Mouse (Mus musculus) embryonic facial prominence, embryonic 10.5 days (tissue): ENCODE measurements around the gene Hao1. TPM values are rescaled to one million over a fixed set of nuclear protein-coding genes. Genes with fewer than 3 reads are reported as not detected.
A peak's percentile ranks its signal among the peaks of the same experiment; 100 is the strongest.

ENCODE experiments used
- DNase-seq: peaks from one replicate; pipeline ENCODE4 v3.0.0-alpha.2; 2017; ENCODE audit warnings: low spot score
- H3K27ac ChIP-seq: fragments of 300-500 bp; sonication (generic); replicated peaks from 2 replicates; pipeline ENCODE4 v1.5.1; 2016; ENCODE audit warnings: mild to moderate bottlenecking
- H3K27me3 ChIP-seq: fragments of 300-500 bp; sonication (generic); replicated peaks from 2 replicates; pipeline ENCODE4 v1.6.1; 2016; ENCODE audit warnings: low read depth, mild to moderate bottlenecking; ENCODE audit not compliant: poor library complexity, severe bottlenecking
- H3K36me3 ChIP-seq: fragments of 300-500 bp; sonication (generic); replicated peaks from 2 replicates; pipeline ENCODE4 v1.6.1; 2016; ENCODE audit warnings: mild to moderate bottlenecking, moderate library complexity
- H3K4me1 ChIP-seq: fragments of 300-500 bp; sonication (generic); 2 replicates; pipeline ENCODE4 v1.6.1; 2016
- H3K4me3 ChIP-seq: fragments of 300-500 bp; sonication (generic); 2 replicates; pipeline ENCODE4 v1.5.1; 2016; ENCODE audit warnings: mild to moderate bottlenecking, moderate library complexity
- H3K9me3 ChIP-seq: fragments of 300-500 bp; sonication (generic); 2 replicates; pipeline ENCODE4 v1.6.1; 2016; ENCODE audit warnings: mild to moderate bottlenecking
- whole genome bisulfite sequencing: fragments of 180-500 bp; shearing (Covaris S2); methylation state at CpG from one replicate; pipeline ENCODE4 v1.1.7; 2016; 5-methylcytosine and 5-hydroxymethylcytosine counted together
- polyA plus RNA-seq: library from polyadenylated mRNA; unstranded; fragments of >200 nt; fragmentation: Nextera tagmentation; extraction: Ambion mirVana; gene quantifications from 2 replicates; pipeline ENCODE4 v1.2.1, GENCODE M21; 2016

Gene Hao1
- not detected in 2 replicates for polyA plus RNA-seq

- 88% methylated on average over 8 of the region's 8 CpGs for WGBS
- H3K27ac ChIP-seq = no peak within 1 kb of the TSS
- DNase-seq = no peak
Measured at GRCm38 (mm10) chr2:134554221-134554727, at the start of gene Hao1. TSS of gene Hao1 (minus strand) at chr2:134554368.

GRCm38 (mm10) chr2:134591081-134591694, 37.0 kb upstream of the Hao1 start:
- no peaks in the 10 kb centered on the region for H3K4me1 ChIP-seq
- H3K4me3 ChIP-seq = no peak overlapping the region
- no peak overlapping the region for H3K27ac ChIP-seq
- no peaks in the 10 kb centered on the region for H3K27me3 ChIP-seq
- no peaks in the 10 kb centered on the region; the same call in 1 of the 2 replicates for H3K36me3 ChIP-seq
- H3K9me3 ChIP-seq = 0 out of 2 replicates have a peak, but pooled peaks cover 2% of the 10 kb centered on the region
- WGBS = 89% methylated on average over 6 of the region's 6 CpGs
- DNase-seq = no peak

More at GRCm38 (mm10) chr2:134554221-134554727, at the start of gene Hao1:
- Histone ChIP-seq H3K27me3 (no peaks in the 10 kb centered on the region), H3K4me3 (no peak within 1 kb of the TSS), H3K4me1 (no peaks in the 10 kb centered on the region), H3K36me3 (no peaks in the 10 kb centered on the region), H3K9me3 (no peaks in the 10 kb centered on the region)

- no peak overlapping the region for H3K27ac ChIP-seq
- no peaks in the 10 kb centered on the region for H3K36me3 ChIP-seq
- 78% methylated on average over 4 of the region's 4 CpGs for WGBS
- H3K9me3 ChIP-seq = 0 out of 2 replicates have a peak, but pooled peaks cover under 1% of the 10 kb centered on the region
- no peak overlapping the region for H3K4me3 ChIP-seq
- H3K4me1 ChIP-seq = no peaks in the 10 kb centered on the region
- no peak for DNase-seq
- H3K27me3 ChIP-seq = no peaks in the 10 kb centered on the region
Measured at GRCm38 (mm10) chr2:134585243-134585642, 31.1 kb upstream of the Hao1 start.

- Histone ChIP-seq H3K27me3 (no peaks in the 10 kb centered on the region), H3K27ac (no peak overlapping the region), H3K9me3 (peaks cover 12% of the 10 kb centered on the region; the same call in 1 of the 2 replicates), H3K4me3 (no peak overlapping the region), H3K36me3 (no peaks in the 10 kb centered on the region), H3K4me1 (no peaks in the 10 kb centered on the region)
- 83% methylated on average over 3 of the region's 3 CpGs for WGBS
- no peak for DNase-seq
Measured at GRCm38 (mm10) chr2:134559422-134559821, 5.3 kb upstream of the Hao1 start.

DNA sequence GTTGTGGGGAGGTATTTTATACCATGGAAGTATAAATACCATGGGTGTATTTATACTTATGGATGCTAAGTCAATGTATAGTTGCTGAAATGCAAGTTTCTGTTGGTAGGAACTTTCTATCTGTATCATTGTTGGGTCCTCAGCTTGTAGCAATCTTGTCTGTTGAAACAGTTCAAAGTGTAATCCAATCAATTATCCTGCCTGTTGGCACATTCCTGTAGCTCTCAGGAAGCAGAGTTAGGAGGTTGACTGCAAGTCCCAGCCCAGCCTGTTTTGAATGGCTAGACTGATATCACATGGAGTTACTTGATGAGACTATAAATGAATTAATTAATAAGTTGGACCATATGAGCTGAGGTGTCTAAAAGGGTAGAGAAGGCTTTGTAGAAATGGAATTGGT, 1.8 kb downstream of the Hao1 start:
- Histone ChIP-seq H3K4me3 (no peak overlapping the region), H3K4me1 (no peaks in the 10 kb centered on the region), H3K9me3 (no peaks in the 10 kb centered on the region), H3K27me3 (no peaks in the 10 kb centered on the region), H3K36me3 (no peaks in the 10 kb centered on the region), H3K27ac (no peak overlapping the region)
- DNase-seq = no peak

GRCm38 (mm10) chr2:134549770-134550169, 4.4 kb downstream of the Hao1 start:
- no peaks in the 10 kb centered on the region for H3K27me3 ChIP-seq
- H3K27ac ChIP-seq = no peak overlapping the region
- H3K4me3 ChIP-seq = no peak overlapping the region
- H3K36me3 ChIP-seq = no peaks in the 10 kb centered on the region
- H3K9me3 ChIP-seq = no peaks in the 10 kb centered on the region
- H3K4me1 ChIP-seq = no peaks in the 10 kb centered on the region
- WGBS = 30% methylated on average over 4 of the region's 4 CpGs
- DNase-seq = peak; percentile 28

DNA sequence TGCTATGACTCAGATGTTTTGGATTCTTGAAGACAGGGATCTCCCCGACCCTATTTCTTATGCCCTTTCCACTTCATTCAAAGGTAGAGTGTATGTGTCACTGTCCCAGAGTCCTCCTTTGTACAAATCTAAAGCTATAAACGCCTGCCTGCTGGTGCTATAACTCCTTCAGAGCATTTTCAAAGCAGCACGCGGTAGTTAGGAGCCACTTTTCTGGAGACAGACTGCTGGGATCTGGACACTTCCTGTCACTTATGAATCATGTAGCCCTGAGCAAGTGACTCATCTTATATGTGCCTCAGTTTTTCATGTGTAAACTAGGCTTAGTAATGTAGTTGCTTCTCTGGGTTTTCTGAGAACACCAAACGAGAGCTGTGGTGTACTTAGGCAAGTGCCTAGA, 9.1 kb downstream of the Hao1 start:
- no peak overlapping the region for H3K4me3 ChIP-seq
- H3K4me1 ChIP-seq = no peaks in the 10 kb centered on the region
- no peak for DNase-seq
- no peaks in the 10 kb centered on the region for H3K36me3 ChIP-seq
- no peak overlapping the region for H3K27ac ChIP-seq
- no peaks in the 10 kb centered on the region for H3K27me3 ChIP-seq
- 84% methylated on average over 5 of the region's 5 CpGs for WGBS
- H3K9me3 ChIP-seq = no peaks in the 10 kb centered on the region

DNA sequence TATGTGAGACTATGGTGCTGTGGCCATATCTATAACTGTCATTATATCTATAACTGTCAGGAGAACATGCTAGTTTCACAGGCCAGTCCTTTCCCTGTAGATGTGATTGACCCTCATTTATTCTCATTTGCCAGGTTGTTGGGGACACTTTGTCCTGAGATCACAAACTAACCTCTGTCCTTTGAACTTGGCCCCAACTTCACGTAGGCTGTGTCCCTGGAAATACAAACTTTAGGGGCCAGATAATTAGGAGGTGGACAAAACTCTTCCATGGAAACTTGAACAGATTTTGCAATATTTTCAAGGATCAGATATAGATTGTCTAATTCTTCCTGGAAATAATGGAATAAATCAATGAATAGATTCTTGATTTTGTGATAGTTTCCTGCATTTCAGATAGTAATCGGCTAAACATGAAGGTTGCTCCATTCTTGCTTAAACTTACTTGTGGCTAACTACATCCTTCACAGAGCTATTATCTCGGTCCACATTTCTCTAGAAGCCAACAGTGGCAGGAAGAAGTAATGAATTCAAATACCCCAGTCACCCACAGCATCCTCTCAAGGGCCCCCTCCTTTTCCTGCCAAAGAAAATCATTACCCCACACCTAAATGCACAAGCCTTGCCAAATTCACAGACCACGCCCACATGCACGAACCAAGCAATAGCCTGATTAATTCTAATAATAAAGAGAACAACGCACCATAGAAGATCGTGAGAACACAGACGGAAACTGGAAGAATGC, 9.7 kb downstream of the Hao1 start:
- Histone ChIP-seq H3K36me3 (no peaks in the 10 kb centered on the region), H3K4me1 (no peaks in the 10 kb centered on the region), H3K9me3 (no peaks in the 10 kb centered on the region), H3K27ac (no peak overlapping the region), H3K27me3 (no peaks in the 10 kb centered on the region), H3K4me3 (no peak overlapping the region)
- no peak for DNase-seq
- WGBS = 83% methylated on average over 8 of the region's 8 CpGs

DNA sequence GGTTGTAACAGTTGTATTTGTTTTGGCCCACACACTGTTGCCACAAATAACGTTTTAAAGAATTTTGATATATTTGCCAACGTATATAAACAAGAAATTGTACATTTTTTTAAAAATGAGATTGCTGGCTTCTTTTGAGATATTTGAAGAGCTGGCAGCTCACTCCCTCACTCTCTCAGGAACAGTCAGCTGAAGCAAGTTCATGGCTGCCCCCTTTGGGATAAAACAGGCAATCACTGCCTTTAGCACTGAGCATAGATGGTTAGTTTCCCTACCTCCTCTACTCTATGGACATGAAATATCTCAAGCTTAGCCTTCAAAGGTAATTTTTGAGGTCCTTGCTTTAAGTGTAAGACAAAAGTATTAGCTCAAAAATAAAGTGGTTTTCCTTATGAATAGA, 10.7 kb downstream of the Hao1 start:
- H3K36me3 ChIP-seq = no peaks in the 10 kb centered on the region
- 67% methylated on average over 2 of the region's 2 CpGs for WGBS

DNA sequence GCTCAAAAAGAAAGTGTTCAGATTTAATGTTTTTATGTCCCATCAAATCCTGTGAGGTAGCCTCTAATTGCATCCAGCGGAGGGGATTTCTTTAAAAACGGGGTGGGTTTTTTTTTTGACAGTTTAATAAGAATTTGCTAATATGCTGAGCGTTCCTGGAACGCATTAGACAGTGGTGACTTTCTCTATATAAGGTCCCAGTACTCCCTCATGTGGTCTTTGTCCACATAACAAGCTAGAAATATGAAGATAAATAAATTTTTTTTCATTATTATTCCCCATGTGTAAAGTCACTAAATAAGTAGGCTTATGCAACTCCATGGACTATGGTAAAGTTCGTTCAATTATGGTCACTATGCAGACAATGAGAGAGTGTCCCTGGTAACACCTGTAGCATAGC, 13.1 kb downstream of the Hao1 start:
- no peaks in the 10 kb centered on the region for H3K36me3 ChIP-seq
- H3K4me3 ChIP-seq = no peak overlapping the region
- WGBS = 82% methylated on average over 5 of the region's 5 CpGs
- no peaks in the 10 kb centered on the region for H3K4me1 ChIP-seq
- no peaks in the 10 kb centered on the region for H3K27me3 ChIP-seq
- no peak for DNase-seq
- no peaks in the 10 kb centered on the region for H3K9me3 ChIP-seq
- no peak overlapping the region for H3K27ac ChIP-seq

More for the DNA sequence above, 10.7 kb downstream of the Hao1 start:
- Histone ChIP-seq H3K27me3 (no peaks in the 10 kb centered on the region), H3K4me1 (no peaks in the 10 kb centered on the region), H3K9me3 (no peaks in the 10 kb centered on the region), H3K27ac (no peak overlapping the region), H3K4me3 (no peak overlapping the region)
- no peak for DNase-seq

DNA sequence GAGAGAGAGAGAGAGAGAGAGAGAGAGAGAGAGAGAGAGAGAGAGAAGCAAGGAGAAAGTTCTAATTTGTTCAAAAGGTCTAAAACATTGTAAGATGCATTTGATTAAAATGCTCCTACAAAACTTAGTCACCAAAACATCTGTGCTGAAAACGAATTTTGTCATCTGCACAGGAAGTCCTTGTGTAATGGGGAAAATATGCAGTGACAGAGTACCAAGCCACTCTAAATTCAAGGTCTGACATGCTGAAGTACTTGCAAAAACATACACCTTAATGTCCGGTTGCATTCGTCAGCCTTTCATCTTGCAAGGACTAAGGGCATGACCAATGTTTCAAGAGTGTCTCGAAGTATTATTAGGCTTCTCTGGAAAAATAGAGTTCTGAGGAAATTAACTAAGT, 15.7 kb downstream of the Hao1 start:
- H3K4me3 ChIP-seq = no peak overlapping the region
- H3K27ac ChIP-seq = no peak overlapping the region
- no peaks in the 10 kb centered on the region for H3K36me3 ChIP-seq
- H3K4me1 ChIP-seq = no peaks in the 10 kb centered on the region
- DNase-seq = no peak
- no peaks in the 10 kb centered on the region for H3K27me3 ChIP-seq
- no peaks in the 10 kb centered on the region for H3K9me3 ChIP-seq
- WGBS = 68% methylated on average over 4 of the region's 4 CpGs

- H3K27ac ChIP-seq = peak overlapping the region; percentile 61
- no peaks in the 10 kb centered on the region for H3K27me3 ChIP-seq
- peaks cover 10% of the 10 kb centered on the region for H3K4me1 ChIP-seq
- peak overlapping the region; percentile 26; the same call in 1 of the 2 replicates for H3K4me3 ChIP-seq
- peak; percentile 17 for DNase-seq
- 60% methylated on average over 7 of the region's 7 CpGs for WGBS
- H3K36me3 ChIP-seq = no peaks in the 10 kb centered on the region
- H3K9me3 ChIP-seq = no peaks in the 10 kb centered on the region
Measured at GRCm38 (mm10) chr2:134528122-134528810, 25.9 kb downstream of the Hao1 start.
